Mouse (Mus musculus) v-Abl transformed pro-B cells (cell line): Measurements from ENCODE around the gene Xpo6.

Experiments
- in situ Hi-C, 2 experiments: fragments of 400-800 bp; cut with MboI; formaldehyde crosslinking; loops; one replicate each; pipeline ENCODE4 v1.15.1; 2025; ENCODE audit not compliant: unreplicated experiment in 2 of 2

Xpo6 gene

DNA sequence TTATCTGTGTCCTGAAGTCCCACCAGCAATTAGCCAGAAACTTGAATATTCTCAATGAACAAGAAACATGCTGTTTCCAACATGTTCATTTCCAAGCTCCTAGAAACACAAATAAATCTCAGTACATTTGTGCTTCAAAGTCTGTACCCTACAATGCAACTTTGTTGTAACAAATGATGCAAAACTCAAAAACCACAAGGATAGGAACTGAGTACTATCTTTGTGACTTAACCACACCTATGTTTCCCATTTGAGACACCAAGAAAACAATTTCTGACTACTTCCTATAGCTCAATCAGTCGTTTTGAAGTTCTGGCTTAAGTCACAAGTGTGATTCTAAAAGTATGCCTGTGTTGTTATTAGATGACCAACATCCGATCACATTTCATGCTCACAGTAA lies 64.9 kb downstream of the Xpo6 start:
- in situ Hi-C loops = no loop called here

DNA sequence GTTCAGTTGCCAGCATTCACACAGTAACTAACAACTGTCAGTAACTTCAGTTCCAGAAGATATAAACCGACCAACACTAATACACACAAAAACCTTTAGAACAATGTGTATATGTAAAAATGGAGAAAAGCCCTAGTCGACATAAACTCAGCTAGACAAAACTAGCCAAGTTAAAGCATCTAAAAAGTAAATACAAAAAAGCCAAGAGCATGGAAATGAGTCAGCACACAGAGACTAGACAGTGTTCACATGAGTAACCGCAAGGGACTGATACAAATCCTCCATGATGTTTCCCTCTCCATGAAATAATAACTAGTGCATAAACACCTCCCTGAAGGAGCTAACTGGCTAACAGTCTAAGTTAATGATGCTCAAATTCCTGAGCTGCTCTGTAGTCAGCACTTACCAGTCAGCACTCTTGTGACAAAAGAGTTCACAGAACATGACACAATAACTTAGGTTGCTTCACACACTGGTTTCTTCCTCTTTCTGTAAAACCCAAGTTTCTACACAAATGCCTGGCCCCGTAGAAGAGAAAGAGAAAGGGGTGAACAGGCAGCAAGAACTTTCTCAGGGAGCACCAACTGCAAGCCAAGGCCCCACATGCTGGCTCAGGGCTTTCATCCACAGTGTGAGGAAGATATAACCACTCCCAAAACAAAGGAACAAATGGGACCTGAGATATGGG lies 65.5 kb downstream of the Xpo6 start:
- in situ Hi-C loops = no loop called here

GRCm38 (mm10) chr7:126127673-126128072 lies 72.6 kb downstream of the Xpo6 start:
- in situ Hi-C loops = no loop called here

DNA sequence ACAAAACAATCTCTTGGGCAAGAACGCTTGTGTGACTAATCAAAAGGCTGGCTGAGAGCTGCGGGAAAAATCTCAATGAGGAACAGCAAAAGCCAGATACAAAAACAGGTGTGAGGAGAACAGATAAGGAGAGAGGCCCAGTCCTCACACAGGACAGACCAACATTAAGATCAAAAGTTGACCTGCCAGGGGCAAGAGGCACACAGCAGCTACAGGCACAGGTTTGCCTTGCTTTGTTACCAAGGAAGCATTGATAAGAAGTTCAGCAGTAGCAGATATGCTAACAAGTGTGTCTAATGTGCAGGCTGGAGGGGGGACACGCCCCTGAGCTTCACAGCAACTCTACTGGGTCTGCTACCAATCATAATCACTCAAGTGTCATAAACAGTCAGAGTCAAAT lies 73.8 kb downstream of the Xpo6 start:
- in situ Hi-C loops = no loop called here

GRCm38 (mm10) chr7:126121533-126121932 lies 78.8 kb downstream of the Xpo6 start:
- in situ Hi-C loops = no loop called here

DNA sequence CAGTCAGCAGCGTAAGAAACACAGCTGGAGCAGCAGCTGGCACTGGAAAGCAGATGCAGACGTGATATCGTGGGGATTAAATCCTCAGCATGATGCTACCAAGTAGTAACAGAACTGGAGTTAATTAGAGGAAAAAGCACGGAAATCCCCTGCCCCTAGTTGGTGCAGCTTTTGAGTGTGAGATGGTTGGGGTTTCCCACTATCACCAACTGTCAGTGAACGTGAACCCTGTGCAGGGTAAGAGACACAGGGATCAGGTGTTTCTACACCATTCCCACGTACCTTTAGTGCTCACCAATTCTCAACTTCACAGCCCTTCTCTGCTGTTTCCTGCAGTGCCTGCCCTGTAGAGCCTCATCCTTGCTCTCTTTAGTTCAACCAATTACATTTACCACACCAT lies 80.5 kb downstream of the Xpo6 start:
- in situ Hi-C loops = loop anchor here (5.0 to 10.0 kb wide), 2 partner anchors 75 to 92 kb away; no protein-coding TSS in a partner anchor

DNA sequence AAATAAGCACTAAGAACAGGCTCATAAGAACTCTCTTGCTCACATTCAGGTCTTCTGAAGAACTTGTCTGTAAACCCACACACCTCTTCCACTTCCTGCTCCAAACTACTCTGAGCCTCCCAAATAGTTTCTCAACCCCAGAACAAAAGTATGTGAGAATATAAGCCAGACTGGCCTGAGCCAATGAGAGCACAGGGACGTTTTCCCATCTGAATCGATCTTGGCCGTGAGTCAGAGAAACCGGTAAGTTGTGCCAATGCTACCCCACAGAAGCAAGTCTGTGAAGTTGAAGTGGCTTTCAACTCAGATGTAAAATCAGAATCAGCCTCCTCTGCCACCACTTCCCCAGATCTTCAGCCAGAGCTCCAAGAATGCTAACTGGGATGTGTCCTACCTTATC lies 87.0 kb downstream of the Xpo6 start:
- in situ Hi-C loops = loop anchor here in 1 of 2 experiments (10.0 kb wide), 1 partner anchor 82 kb away; no protein-coding TSS in a partner anchor

- in situ Hi-C loops = loop anchor here in 1 of 2 experiments (10.0 kb wide), 1 partner anchor 84 kb away; no protein-coding TSS in a partner anchor
Observed at GRCm38 (mm10) chr7:126111230-126111629, 89.1 kb downstream of the Xpo6 start.

GRCm38 (mm10) chr7:126109898-126110297 lies 90.4 kb downstream of the Xpo6 start:
- in situ Hi-C loops = loop anchor here in 1 of 2 experiments (10.0 kb wide), 1 partner anchor 85 kb away; no protein-coding TSS in a partner anchor

- in situ Hi-C loops = no loop called here
Observed at GRCm38 (mm10) chr7:126100440-126100839, 99.9 kb downstream of the Xpo6 start.

GRCm38 (mm10) chr7:126099835-126100234 lies 100.5 kb downstream of the Xpo6 start:
- in situ Hi-C loops = loop anchor here in 1 of 2 experiments (5.0 kb wide), 1 partner anchor 428 kb away; no protein-coding TSS in a partner anchor

DNA sequence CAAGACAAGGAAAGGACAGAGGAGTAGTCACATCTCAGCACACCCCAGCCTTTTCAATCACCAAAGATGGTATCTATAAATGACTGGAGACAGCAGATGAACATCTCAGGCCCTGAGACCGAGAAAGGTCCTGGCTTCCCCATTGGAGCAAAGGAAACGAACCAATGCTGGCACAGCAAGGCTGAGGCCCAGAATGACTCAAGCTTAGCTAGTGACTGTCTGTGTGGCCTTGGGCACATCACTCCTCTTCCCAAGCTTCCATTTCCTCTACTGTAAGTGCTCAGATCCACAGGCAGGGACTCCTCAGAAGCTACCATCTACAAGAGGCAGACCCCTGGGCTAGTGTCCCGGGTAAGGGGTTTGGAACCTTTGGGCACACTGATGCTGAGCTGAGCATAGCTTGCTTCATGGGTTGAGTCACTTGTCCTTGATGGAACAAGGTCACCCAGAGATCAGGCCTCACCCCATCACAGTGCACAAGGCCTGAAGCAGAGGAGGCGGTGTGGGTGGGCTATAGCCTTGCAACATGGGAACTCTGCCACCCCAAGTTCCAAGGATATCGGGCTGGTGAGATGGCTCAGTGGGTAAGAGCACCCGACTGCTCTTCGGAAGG lies 101.0 kb downstream of the Xpo6 start:
- in situ Hi-C loops = loop anchor here in 1 of 2 experiments (5.0 kb wide), 1 partner anchor 427 kb away; no protein-coding TSS in a partner anchor

DNA sequence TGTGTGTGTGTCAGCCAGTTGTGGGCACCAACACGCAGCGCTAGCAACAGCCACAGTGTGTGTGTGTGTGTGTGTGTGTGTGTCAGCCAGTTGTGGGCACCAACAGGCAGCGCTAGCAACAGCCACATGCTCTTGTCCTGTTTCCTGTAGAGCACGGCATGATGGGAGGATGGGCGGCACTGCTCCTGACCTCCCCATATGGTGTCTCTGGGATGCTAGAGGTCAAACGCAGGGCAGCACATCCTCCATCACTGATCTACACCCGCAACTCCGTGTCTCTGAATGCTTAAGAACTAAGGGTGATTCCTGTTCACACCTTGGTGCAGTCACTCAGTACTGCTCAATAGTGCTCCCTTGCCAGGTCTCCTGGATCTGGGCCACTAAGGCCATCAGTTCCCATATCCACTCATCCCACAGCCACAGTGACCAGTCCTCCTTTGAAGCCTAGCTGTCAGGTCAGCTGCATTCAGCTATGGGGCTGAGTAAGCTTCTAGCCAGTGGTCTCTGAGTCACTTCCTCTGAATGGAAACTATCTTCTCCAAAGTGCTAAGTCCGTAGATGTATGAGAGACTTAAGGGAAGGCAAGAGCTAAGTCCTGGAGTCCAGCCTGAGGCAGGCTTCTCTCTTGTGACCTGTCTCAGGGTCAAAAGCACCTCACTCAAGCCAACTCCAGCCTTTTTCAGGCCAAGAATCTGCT lies 102.9 kb downstream of the Xpo6 start:
- in situ Hi-C loops = loop anchor here in 1 of 2 experiments (5.0 kb wide), 1 partner anchor 425 kb away; no protein-coding TSS in a partner anchor

- in situ Hi-C loops = loop anchor here in 1 of 2 experiments (5.0 kb wide), 1 partner anchor 424 kb away; no protein-coding TSS in a partner anchor
Observed at GRCm38 (mm10) chr7:126096596-126096995, 103.7 kb downstream of the Xpo6 start.

DNA sequence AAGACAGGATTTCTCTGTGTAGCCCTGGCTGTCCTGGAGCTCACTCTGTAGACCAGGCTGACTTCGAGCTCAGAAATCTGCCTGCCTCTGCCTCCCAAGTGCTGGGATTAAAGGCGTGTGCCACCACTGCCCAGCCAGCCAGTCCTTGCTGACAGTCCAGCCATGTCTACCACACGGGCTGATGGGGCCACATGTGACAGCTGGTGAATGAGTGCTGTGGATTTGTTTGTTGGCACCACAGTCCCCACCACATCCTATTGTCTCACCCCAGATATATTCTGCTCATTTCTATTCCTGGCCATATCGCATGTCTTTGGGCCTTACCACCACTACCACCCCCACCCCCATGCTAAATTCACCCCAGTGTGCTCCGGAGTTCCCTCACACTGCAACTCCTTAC lies 105.6 kb downstream of the Xpo6 start:
- in situ Hi-C loops = loop anchor here (5.0 kb wide), 2 partner anchors 327 to 422 kb away; no protein-coding TSS in a partner anchor

GRCm38 (mm10) chr7:126093162-126093561 lies 107.1 kb downstream of the Xpo6 start:
- in situ Hi-C loops = loop anchor here (5.0 kb wide), 2 partner anchors 326 to 421 kb away; no protein-coding TSS in a partner anchor

DNA sequence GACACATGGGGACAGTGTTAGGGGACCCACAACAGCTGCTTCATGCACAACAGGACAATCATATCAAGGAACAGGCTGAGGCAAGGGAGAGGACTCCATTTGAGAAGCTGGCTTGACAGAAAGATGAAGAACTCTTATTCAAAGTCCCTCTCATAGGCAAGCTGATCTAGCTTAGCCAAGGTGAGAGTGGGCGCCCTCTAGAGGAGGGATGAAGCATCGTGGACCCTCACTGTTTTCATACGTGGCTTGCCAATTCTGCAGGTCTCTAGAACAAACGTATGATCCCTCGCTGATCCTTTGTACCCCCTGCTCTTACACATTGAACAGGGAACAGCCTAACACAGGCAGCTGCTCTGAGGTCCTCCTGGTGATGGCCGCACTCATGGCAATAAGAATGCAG lies 110.5 kb downstream of the Xpo6 start:
- in situ Hi-C loops = loop anchor here (5.0 to 10.0 kb wide), 5 partner anchors 165 to 417 kb away; no protein-coding TSS in a partner anchor

- in situ Hi-C loops = loop anchor here (5.0 to 10.0 kb wide), 4 partner anchors 163 to 321 kb away; no protein-coding TSS in a partner anchor
Observed at GRCm38 (mm10) chr7:126088155-126088554, 112.1 kb downstream of the Xpo6 start.

DNA sequence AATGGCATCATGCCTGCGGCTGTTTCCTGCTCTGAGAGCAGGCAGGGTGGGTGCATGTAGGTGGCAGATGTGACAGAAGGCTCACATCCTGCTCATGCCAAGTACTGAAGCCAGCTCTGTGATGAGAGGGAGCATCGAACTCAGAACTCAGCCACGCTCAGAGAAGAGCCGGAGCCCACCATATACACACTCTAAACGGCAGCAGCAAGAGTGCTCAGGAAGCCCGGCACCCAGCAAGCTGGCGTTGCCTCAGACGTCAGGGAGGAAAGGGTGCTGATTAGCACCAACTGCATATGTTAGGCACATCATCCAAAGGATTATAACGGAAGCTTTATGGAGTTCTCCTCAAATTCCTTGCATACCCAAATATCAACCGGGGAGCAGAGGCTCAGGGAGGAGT lies 112.7 kb downstream of the Xpo6 start:
- in situ Hi-C loops = loop anchor here (5.0 to 10.0 kb wide), 4 partner anchors 163 to 320 kb away; no protein-coding TSS in a partner anchor

- in situ Hi-C loops = loop anchor here (5.0 to 10.0 kb wide), 4 partner anchors 162 to 319 kb away; no protein-coding TSS in a partner anchor
Observed at GRCm38 (mm10) chr7:126086321-126086741, 114.0 kb downstream of the Xpo6 start.
